In genomic region chr2:173335859-173336258, GRCm38 (mm10) we compare ENCODE assay signal across 8 mouse cellular contexts. TPM values are rescaled to one million over a fixed set of nuclear protein-coding genes. Genes with fewer than 3 reads are reported as not detected.
DNase-seq lines count a peak whose midpoint lies in the region; ATAC-seq and TF ChIP-seq lines count a peak whose summit lies in the region.
"Had no signal": no experiment of that assay in that cellular context is flagged by ENCODE, and none has a peak within 500 bp of the region (broad histone marks: within the 10 kb centered on the region; RNA-seq: fewer than 3 reads in every experiment).

No protein-coding gene starts in this region.

- H3K9ac ChIP-seq in forebrain, embryonic 13.5 days, result no peak overlapping the region
- peak overlapping the region; percentile 50 for H3K9ac ChIP-seq in heart, embryonic 16.5 days (ENCODE audit: low read length)
- H3K9ac ChIP-seq in kidney, embryonic 16.5 days (replicated peaks; ENCODE audit: low read length), result peak overlapping the region; percentile 37; the same call in 1 of the 2 replicates
- H3K9ac ChIP-seq in liver, embryonic 11.5 days (ENCODE audit: low read depth, low read length), result no peak overlapping the region
- H3K9ac ChIP-seq in neural tube, embryonic 12.5 days, result peak overlapping the region; percentile 21; the same call in 1 of the 2 replicates
- H3K9ac ChIP-seq: liver, embryonic 15.5 days had no signal

- peak; percentile 29; the same call in 1 of the 2 replicates for ATAC-seq in forebrain, embryonic 13.5 days
- peak; percentile 86 for ATAC-seq in heart, embryonic 16.5 days (replicated peaks; ENCODE audit: extremely low read depth, insufficient read depth, low FRiP score)
- ATAC-seq in kidney, embryonic 16.5 days (ENCODE audit: low FRiP score, low TSS enrichment), result peak; percentile 47
- ATAC-seq in liver, embryonic 11.5 days (replicated peaks; ENCODE audit: low FRiP score), result no peak; the same call in 1 of the 2 replicates
- no peak for ATAC-seq in neural tube, embryonic 12.5 days (ENCODE audit: low FRiP score, low read depth)

- no peaks in the 10 kb centered on the region for H3K9me3 ChIP-seq in forebrain, embryonic 13.5 days (replicated peaks)
- H3K9me3 ChIP-seq in heart, embryonic 16.5 days (replicated peaks; ENCODE audit: control insufficient read depth, low read length), result no peaks in the 10 kb centered on the region
- H3K9me3 ChIP-seq in kidney, embryonic 16.5 days (ENCODE audit: low read length), result peaks cover 2% of the 10 kb centered on the region; the same call in 1 of the 2 replicates
- no peaks in the 10 kb centered on the region for H3K9me3 ChIP-seq in liver, embryonic 11.5 days (ENCODE audit: control insufficient read depth, low read length)
- no peaks in the 10 kb centered on the region for H3K9me3 ChIP-seq in neural tube, embryonic 12.5 days
- H3K9me3 ChIP-seq: liver, embryonic 15.5 days had no signal

- TF ChIP-seq CTCF in brain, embryonic 14.5 days (IDR thresholded peaks at IDR 0.05; ENCODE audit: borderline replicate concordance, extremely low read depth, insufficient read depth, insufficient read length), result no peak

- H3K4me2 ChIP-seq in forebrain, embryonic 13.5 days, result no peak overlapping the region
- H3K4me2 ChIP-seq in heart, embryonic 16.5 days (ENCODE audit: low read depth, low read length), result peak overlapping the region; percentile 48
- H3K4me2 ChIP-seq in kidney, embryonic 16.5 days (replicated peaks; ENCODE audit: low read depth, low read length), result no peak overlapping the region; the same call in 1 of the 2 replicates
- H3K4me2 ChIP-seq in liver, embryonic 11.5 days, result no peak overlapping the region
- H3K4me2 ChIP-seq in neural tube, embryonic 12.5 days (replicated peaks), result no peak overlapping the region
- H3K4me2 ChIP-seq: liver, embryonic 15.5 days had no signal

- no peaks in the 10 kb centered on the region for H3K36me3 ChIP-seq in forebrain, embryonic 13.5 days (ENCODE audit: poor library complexity, severe bottlenecking)
- no peaks in the 10 kb centered on the region for H3K36me3 ChIP-seq in heart, embryonic 16.5 days (ENCODE audit: control insufficient read depth, insufficient read depth)
- H3K36me3 ChIP-seq in kidney, embryonic 16.5 days (ENCODE audit: insufficient read depth, low read length), result no peaks in the 10 kb centered on the region
- no peaks in the 10 kb centered on the region for H3K36me3 ChIP-seq in liver, embryonic 11.5 days (ENCODE audit: control insufficient read depth, insufficient read depth, low read length)
- H3K36me3 ChIP-seq in neural tube, embryonic 12.5 days, result no peaks in the 10 kb centered on the region
- H3K36me3 ChIP-seq: liver, embryonic 15.5 days had no signal

- peak; percentile 87 for DNase-seq in brain, embryonic 14.5 days (ENCODE audit: low read depth)
- DNase-seq in liver, embryonic 11.5 days (ENCODE audit: low spot score), result no peak
- no peak for DNase-seq in adipocyte (ENCODE audit: low spot score)

- no peak overlapping the region; the same call in 1 of the 2 replicates for H3K27ac ChIP-seq in forebrain, embryonic 13.5 days
- peak overlapping the region; percentile 75 for H3K27ac ChIP-seq in heart, embryonic 16.5 days (ENCODE audit: low read length)
- peak overlapping the region; percentile 41 for H3K27ac ChIP-seq in kidney, embryonic 16.5 days (ENCODE audit: low read length)
- H3K27ac ChIP-seq in liver, embryonic 11.5 days (ENCODE audit: low read depth, low read length), result peak overlapping the region; percentile 43
- H3K27ac ChIP-seq in neural tube, embryonic 12.5 days, result no peak overlapping the region
- H3K27ac ChIP-seq: liver, embryonic 15.5 days had no signal

- 23% methylated on average over 10 of the region's 10 CpGs for WGBS in forebrain, embryonic 13.5 days
- 6% methylated on average over 10 of the region's 10 CpGs for WGBS in heart, embryonic 16.5 days
- 8% methylated on average over 10 of the region's 10 CpGs for WGBS in kidney, embryonic 16.5 days
- WGBS in liver, embryonic 11.5 days, result 19% methylated on average over 10 of the region's 10 CpGs
- 23% methylated on average over 10 of the region's 10 CpGs for WGBS in neural tube, embryonic 12.5 days

- H3K4me1 ChIP-seq in forebrain, embryonic 13.5 days, result peaks cover 52% of the 10 kb centered on the region
- peaks cover 53% of the 10 kb centered on the region for H3K4me1 ChIP-seq in heart, embryonic 16.5 days (ENCODE audit: control insufficient read depth, insufficient read depth, low read length)
- H3K4me1 ChIP-seq in kidney, embryonic 16.5 days (ENCODE audit: insufficient read depth, low read length), result peaks cover 53% of the 10 kb centered on the region
- peaks cover 16% of the 10 kb centered on the region for H3K4me1 ChIP-seq in liver, embryonic 11.5 days (replicated peaks; ENCODE audit: control insufficient read depth, insufficient read depth, low read length)
- H3K4me1 ChIP-seq in neural tube, embryonic 12.5 days, result peaks cover 46% of the 10 kb centered on the region
- H3K4me1 ChIP-seq: liver, embryonic 15.5 days had no signal

- peaks cover 22% of the 10 kb centered on the region; the same call in 1 of the 2 replicates for H3K27me3 ChIP-seq in forebrain, embryonic 13.5 days
- H3K27me3 ChIP-seq in heart, embryonic 16.5 days (ENCODE audit: control insufficient read depth, insufficient read depth, low read length), result no peaks in the 10 kb centered on the region
- peaks cover 21% of the 10 kb centered on the region; the same call in 1 of the 2 replicates for H3K27me3 ChIP-seq in kidney, embryonic 16.5 days (ENCODE audit: insufficient read depth, low read length)
- peaks cover 25% of the 10 kb centered on the region for H3K27me3 ChIP-seq in liver, embryonic 11.5 days (replicated peaks; ENCODE audit: control insufficient read depth, insufficient read depth, low read length)
- H3K27me3 ChIP-seq in neural tube, embryonic 12.5 days (replicated peaks), result peaks cover 7% of the 10 kb centered on the region; the same call in 1 of the 2 replicates

- no peak for TF ChIP-seq POLR2A in brain, embryonic 14.5 days (IDR thresholded peaks at IDR 0.05; ENCODE audit: borderline replicate concordance, extremely low read depth, insufficient read depth, insufficient read length, poor library complexity, severe bottlenecking)

- no peak overlapping the region for H3K4me3 ChIP-seq in forebrain, embryonic 13.5 days
- no peak overlapping the region for H3K4me3 ChIP-seq in heart, embryonic 16.5 days (ENCODE audit: low read length)
- no peak overlapping the region for H3K4me3 ChIP-seq in kidney, embryonic 16.5 days (ENCODE audit: low read length)
- no peak overlapping the region for H3K4me3 ChIP-seq in liver, embryonic 11.5 days (ENCODE audit: low read depth, low read length)
- H3K4me3 ChIP-seq in neural tube, embryonic 12.5 days, result no peak overlapping the region
- H3K4me3 ChIP-seq: liver, embryonic 15.5 days had no signal

RNA-seq across cellular contexts. Expression of gene Pmepa1, which starts 59.5 kb away (rescaled TPM):
- 25.5 and 31.7 TPM in 2 replicates for polyA plus RNA-seq in brain, embryonic 14.5 days (2012; rRNA removed)
- polyA plus RNA-seq in forebrain, embryonic 13.5 days (2015; fragmentation: Nextera tagmentation; extraction: Ambion mirVana), result 4.6 and 5.3 TPM in 2 replicates
- 4.1 and 4.3 TPM in 2 replicates for polyA plus RNA-seq in heart, embryonic 16.5 days (2015; fragmentation: Nextera tagmentation; extraction: Ambion mirVana)
- polyA plus RNA-seq in kidney, embryonic 16.5 days (2015; fragmentation: Nextera tagmentation; extraction: Ambion mirVana), result 4.3 and 4.8 TPM in 2 replicates
- polyA plus RNA-seq in liver, embryonic 11.5 days (2014; fragmentation: Nextera tagmentation; extraction: Ambion mirVana), result 0.95 and 1.2 TPM in 2 replicates
- polyA plus RNA-seq in neural tube, embryonic 12.5 days (2016; fragmentation: Nextera tagmentation; extraction: Ambion mirVana), result 6.6 and 7.4 TPM in 2 replicates

Comparison
In these comparisons a context has a peak if more than half of its experiments do, and no peak if none do; other contexts are left out.
1. ATAC-seq: peak in forebrain, embryonic 13.5 days (single experiment), heart, embryonic 16.5 days (single experiment) and kidney, embryonic 16.5 days (single experiment); none in liver, embryonic 11.5 days (single experiment) and neural tube, embryonic 12.5 days (single experiment).
2. H3K27ac ChIP-seq: peak in heart, embryonic 16.5 days (single experiment), kidney, embryonic 16.5 days (single experiment) and liver, embryonic 11.5 days (single experiment); none in forebrain, embryonic 13.5 days (single experiment) and neural tube, embryonic 12.5 days (single experiment).
3. H3K9ac ChIP-seq: peak in heart, embryonic 16.5 days (single experiment), kidney, embryonic 16.5 days (single experiment) and neural tube, embryonic 12.5 days (single experiment); none in forebrain, embryonic 13.5 days (single experiment) and liver, embryonic 11.5 days (single experiment).